Mouse (Mus musculus) cortical plate, adult 2 months (tissue): Measurements from ENCODE around the gene Npas3. TPM values are rescaled to one million over a fixed set of nuclear protein-coding genes. Genes with fewer than 3 reads are reported as not detected.

Experiments
- H3K27ac ChIP-seq: fragments of 200-500 bp; 2 replicates; pipeline ENCODE4 v1.5.1; 2012; ENCODE audit warnings: low read length, control low read depth, inconsistent platforms; ENCODE audit not compliant: insufficient read depth
- H3K4me1 ChIP-seq: fragments of 200-500 bp; 2 replicates; pipeline ENCODE4 v1.6.1; 2011; ENCODE audit warnings: low read length; ENCODE audit not compliant: control insufficient read depth, insufficient read depth
- H3K4me3 ChIP-seq: fragments of 200-500 bp; 2 replicates; pipeline ENCODE4 v1.5.1; 2011; ENCODE audit warnings: mild to moderate bottlenecking, low read length, control low read depth; ENCODE audit not compliant: insufficient read depth
- CTCF ChIP-seq: fragments of 200-500 bp; IDR thresholded peaks from 2 replicates; pipeline ENCODE4 v1.5.1; 2011; ENCODE audit warnings: mild to moderate bottlenecking, control low read depth, low read length; ENCODE audit not compliant: insufficient read depth; ENCODE audit errors: extremely low read depth
- POLR2A ChIP-seq: fragments of 200-500 bp; IDR thresholded peaks from 2 replicates; pipeline ENCODE4 v1.6.1; 2011; ENCODE audit warnings: mild to moderate bottlenecking, low read length, control low read depth; ENCODE audit not compliant: insufficient read depth; ENCODE audit errors: extremely low read depth
- polyA plus RNA-seq: library from polyadenylated mRNA; depleted of rRNA; stranded (reverse); fragments of >200 nt; gene quantifications from 2 replicates; pipeline ENCODE4 v1.2.3, GENCODE M21; 2012

Gene Npas3
- polyA plus RNA-seq, 1 experiment, result 7.9 TPM

GRCm38 (mm10) chr12:54052939-54053338 lies 804.5 kb downstream of the Npas3 start:
- Histone ChIP-seq H3K4me3 (no peak overlapping the region), H3K4me1 (no peaks in the 10 kb centered on the region), H3K27ac (no peak overlapping the region)
- TF ChIP-seq CTCF, result no peak
- TF ChIP-seq POLR2A, result no peak

DNA sequence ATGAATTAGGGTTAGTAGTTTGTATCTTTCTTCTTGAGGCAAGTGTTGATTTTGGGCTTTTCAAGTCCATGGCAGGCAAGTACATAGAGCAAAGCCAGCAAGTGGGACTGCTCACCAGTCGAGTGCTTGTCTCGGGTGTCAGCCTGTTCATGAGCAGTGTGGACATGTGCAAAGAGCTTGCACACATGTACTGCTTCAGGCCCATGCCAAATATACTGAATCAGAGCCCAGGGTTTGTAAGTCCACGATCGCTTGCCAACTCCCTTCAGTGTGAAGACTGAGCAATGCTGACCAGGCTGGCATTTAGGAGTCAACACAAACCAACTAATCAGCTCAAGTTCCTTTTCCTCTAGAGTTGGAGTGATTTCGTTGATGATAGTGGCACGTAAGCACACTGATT lies 805.1 kb downstream of the Npas3 start:
- H3K27ac ChIP-seq, result no peak overlapping the region
- TF ChIP-seq POLR2A, result no peak
- TF ChIP-seq CTCF, result no peak
- no peak overlapping the region for H3K4me3 ChIP-seq
- H3K4me1 ChIP-seq, result no peaks in the 10 kb centered on the region

DNA sequence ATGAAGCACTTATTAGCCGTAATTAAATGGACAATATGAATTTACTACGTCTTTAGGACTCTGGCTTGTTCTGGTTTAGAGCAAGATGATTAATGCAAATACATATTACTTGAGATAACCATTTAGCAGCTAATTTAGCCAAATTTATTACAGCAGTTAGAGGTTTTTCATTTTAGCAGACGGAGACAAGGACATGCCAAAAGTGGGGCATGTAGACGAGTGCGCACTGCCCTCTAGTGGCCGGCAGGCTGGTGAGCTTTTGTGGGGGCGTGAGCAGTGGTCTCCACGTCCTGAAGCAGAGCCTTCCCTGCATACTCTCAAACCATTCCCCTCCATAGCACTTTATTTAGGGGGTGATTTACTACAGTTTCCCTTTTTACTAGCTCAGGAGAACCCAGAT lies 812.3 kb downstream of the Npas3 start:
- no peak overlapping the region for H3K27ac ChIP-seq
- no peak for TF ChIP-seq POLR2A
- peak; percentile 89 for TF ChIP-seq CTCF
- no peak overlapping the region for H3K4me3 ChIP-seq
- H3K4me1 ChIP-seq, result no peaks in the 10 kb centered on the region

GRCm38 (mm10) chr12:54061168-54061567 lies 812.7 kb downstream of the Npas3 start:
- no peak for TF ChIP-seq POLR2A
- H3K27ac ChIP-seq, result no peak overlapping the region
- H3K4me3 ChIP-seq, result no peak overlapping the region
- H3K4me1 ChIP-seq, result no peaks in the 10 kb centered on the region

DNA sequence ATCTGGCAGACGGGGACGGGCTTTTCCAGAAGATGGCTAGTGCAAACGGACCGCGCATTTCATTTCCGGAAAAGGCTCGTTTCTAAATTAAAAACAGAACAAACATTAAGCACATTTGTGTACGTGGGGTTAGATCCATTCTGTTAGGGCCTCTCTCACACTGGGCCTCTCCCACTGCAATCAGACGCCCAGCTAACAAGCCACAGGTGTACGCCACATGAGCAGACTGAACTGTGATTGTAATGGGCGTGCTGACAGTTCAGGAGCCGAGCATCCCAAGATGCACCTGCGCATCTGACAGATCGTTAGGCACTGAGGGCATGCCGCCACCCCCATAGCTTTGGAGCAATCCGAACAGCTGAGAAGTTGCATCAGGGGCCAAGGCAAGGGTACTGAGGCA lies 816.5 kb downstream of the Npas3 start:
- no peak overlapping the region for H3K4me3 ChIP-seq
- H3K27ac ChIP-seq, result no peak overlapping the region
- no peaks in the 10 kb centered on the region for H3K4me1 ChIP-seq
- no peak for TF ChIP-seq CTCF
- no peak for TF ChIP-seq POLR2A

GRCm38 (mm10) chr12:54065607-54066006 lies 817.1 kb downstream of the Npas3 start:
- no peak overlapping the region for H3K27ac ChIP-seq
- H3K4me1 ChIP-seq, result no peaks in the 10 kb centered on the region
- TF ChIP-seq POLR2A (no peak), CTCF (no peak)
- no peak overlapping the region for H3K4me3 ChIP-seq

GRCm38 (mm10) chr12:54067419-54067818 lies 818.9 kb downstream of the Npas3 start:
- no peak overlapping the region for H3K4me3 ChIP-seq
- H3K27ac ChIP-seq, result no peak overlapping the region
- no peak for TF ChIP-seq CTCF
- TF ChIP-seq POLR2A, result no peak
- H3K4me1 ChIP-seq, result no peaks in the 10 kb centered on the region

DNA sequence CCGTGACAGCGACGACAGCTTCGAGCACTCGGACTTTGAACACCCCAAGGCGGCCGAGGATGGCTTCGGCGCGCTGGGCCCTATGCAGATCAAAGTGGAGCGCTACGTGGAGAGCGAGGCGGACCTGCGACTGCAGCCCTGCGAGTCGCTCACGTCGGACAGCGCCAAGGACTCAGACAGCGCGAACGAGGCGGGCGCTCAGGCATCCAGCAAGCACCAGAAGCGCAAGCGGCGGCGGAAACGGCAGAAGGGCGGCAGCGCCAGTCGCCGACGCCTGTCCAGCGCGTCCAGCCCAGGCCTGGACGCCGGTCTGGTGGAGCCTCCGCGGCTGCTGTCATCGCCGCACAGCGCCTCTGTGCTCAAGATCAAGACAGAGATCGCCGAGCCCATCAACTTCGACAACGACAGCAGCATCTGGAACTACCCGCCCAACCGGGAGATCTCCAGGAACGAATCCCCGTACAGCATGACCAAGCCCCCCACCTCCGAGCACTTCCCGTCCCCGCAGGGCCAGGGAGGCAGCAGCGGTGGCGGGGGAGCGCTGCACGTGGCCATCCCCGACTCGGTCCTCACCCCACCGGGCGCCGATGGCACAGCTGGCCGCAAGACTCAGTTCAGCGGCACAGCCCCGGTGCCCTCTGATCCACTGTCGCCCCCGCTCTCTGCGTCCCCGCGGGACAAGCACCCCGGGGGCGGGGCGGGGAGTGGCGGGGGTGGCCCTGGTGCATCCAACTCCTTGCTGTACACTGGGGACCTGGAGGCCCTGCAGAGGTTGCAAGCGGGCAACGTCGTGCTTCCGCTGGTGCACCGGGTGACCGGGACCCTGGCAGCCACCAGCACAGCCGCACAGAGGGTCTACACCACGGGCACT lies 819.6 kb downstream of the Npas3 start:
- no peak overlapping the region for H3K4me3 ChIP-seq
- TF ChIP-seq CTCF (no peak), POLR2A (no peak)
- no peak overlapping the region for H3K27ac ChIP-seq
- no peaks in the 10 kb centered on the region for H3K4me1 ChIP-seq

- Histone ChIP-seq H3K4me1 (peaks cover under 1% of the 10 kb centered on the region), H3K27ac (no peak overlapping the region), H3K4me3 (no peak overlapping the region)
- TF ChIP-seq POLR2A (no peak), CTCF (no peak)
These were observed 820.3 kb downstream of the Npas3 start for GRCm38 (mm10) chr12:54068757-54069146.

DNA sequence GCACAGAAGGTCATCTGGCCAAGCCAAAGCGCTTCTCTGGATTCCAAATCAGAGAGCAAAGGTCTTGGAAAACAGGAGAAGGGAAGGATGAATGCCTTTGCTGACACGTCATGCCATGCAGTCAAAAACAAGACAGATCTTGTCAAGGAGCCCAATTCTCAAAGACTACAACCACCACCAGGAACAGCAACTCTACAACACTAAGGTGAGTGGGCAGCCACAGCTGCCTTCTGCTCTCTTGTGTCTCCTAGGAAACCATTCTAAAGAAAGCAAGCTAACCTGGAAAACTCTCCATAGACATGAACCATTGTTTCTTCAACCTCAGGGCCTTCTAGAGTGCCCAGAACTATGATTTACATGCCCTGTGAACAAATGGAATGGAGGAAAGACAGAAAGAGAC lies 825.5 kb downstream of the Npas3 start:
- Histone ChIP-seq H3K27ac (no peak overlapping the region), H3K4me3 (no peak overlapping the region), H3K4me1 (peaks cover 3% of the 10 kb centered on the region)
- TF ChIP-seq POLR2A (no peak), CTCF (no peak)

DNA sequence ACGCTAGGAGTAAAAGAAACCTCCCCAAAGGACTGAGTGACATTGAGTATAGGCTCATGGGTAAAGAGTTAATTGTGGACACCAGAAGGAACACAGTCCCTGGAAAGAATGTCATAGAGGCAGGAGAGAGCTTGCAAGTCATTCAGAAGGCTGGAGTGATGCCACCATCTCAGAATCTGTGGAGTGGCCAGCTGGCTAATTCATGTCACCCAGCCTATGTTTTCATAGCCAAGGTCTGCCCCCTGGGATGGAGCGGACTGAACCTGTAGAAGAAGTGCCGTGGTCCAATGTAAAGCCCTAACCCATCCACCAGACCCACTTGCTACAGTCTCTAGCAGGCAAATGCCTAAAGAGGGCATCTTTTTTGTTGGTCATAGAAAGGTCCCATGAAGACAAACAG lies 832.5 kb downstream of the Npas3 start:
- Histone ChIP-seq H3K4me3 (no peak overlapping the region), H3K4me1 (no peaks in the 10 kb centered on the region), H3K27ac (no peak overlapping the region)
- TF ChIP-seq POLR2A (no peak), CTCF (no peak)
